Mouse (Mus musculus) erythroblast, embryonic 14.5 days (primary cell): Measurements from ENCODE around the gene Pnpla7. TPM values are rescaled to one million over a fixed set of nuclear protein-coding genes. Genes with fewer than 3 reads are reported as not detected.
A peak's percentile ranks its signal among the peaks of the same experiment; 100 is the strongest.

ENCODE experiments used
- H3K27me3 ChIP-seq: 2 replicates; pipeline ENCODE4 v1.6.1; 2012; ENCODE audit warnings: inconsistent platforms; ENCODE audit not compliant: control insufficient read depth
- H3K36me3 ChIP-seq: 2 replicates; pipeline ENCODE4 v1.6.1; 2012; ENCODE audit warnings: mild to moderate bottlenecking, inconsistent platforms; ENCODE audit not compliant: control insufficient read depth
- H3K4me1 ChIP-seq: 2 replicates; pipeline ENCODE4 v1.6.1; 2012; ENCODE audit warnings: inconsistent platforms; ENCODE audit not compliant: control insufficient read depth
- H3K4me3 ChIP-seq: replicated peaks from 2 replicates; pipeline ENCODE3; 2012; ENCODE audit warnings: moderate library complexity, mild to moderate bottlenecking, inconsistent platforms
- H3K9me3 ChIP-seq: 2 replicates; pipeline ENCODE4 v1.6.1; 2012; ENCODE audit warnings: low read length, inconsistent platforms, mixed read lengths; ENCODE audit not compliant: control insufficient read depth
- GATA1 ChIP-seq: IDR thresholded peaks from 2 replicates; pipeline ENCODE4 v1.6.1; 2012; ENCODE audit warnings: low read length, inconsistent platforms, mixed read lengths
- TAL1 ChIP-seq: IDR thresholded peaks from 3 replicates; pipeline ENCODE4 v1.6.1; 2012; ENCODE audit warnings: low read length, inconsistent platforms, mixed read lengths
- polyA plus RNA-seq: library from polyadenylated mRNA; stranded (reverse); fragments of >175 nt; gene quantifications from 2 replicates; pipeline ENCODE4 v1.2.3, GENCODE M21; 2012

Gene Pnpla7
- polyA plus RNA-seq, 1 experiment: 0.80 TPM

DNA sequence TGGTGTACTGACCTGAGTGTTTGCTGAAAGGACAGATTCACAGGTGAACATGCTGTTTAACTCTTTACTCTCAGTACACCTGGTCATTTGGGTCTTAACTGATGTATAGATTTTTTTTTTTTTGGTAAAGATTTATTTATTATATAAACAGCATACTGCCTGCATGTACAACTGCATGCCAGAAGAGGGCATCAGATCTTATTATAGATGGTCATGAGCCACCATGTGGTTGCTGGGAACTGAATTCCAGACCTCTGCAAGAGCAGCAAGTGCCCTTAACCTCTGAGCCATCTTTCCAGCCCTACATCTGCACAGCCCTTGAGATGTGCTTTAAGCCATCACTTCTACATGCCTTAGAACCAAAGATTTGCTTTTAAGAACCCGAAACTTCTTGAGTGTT, 46.8 kb downstream of the Pnpla7 start:
- Histone ChIP-seq H3K36me3 (peaks cover 79% of the 10 kb centered on the region), H3K4me3 (no peak overlapping the region), H3K27me3 (no peaks in the 10 kb centered on the region), H3K9me3 (no peaks in the 10 kb centered on the region), H3K4me1 (peaks cover 12% of the 10 kb centered on the region)
- TF ChIP-seq GATA1 (no peak), TAL1 (no peak)

DNA sequence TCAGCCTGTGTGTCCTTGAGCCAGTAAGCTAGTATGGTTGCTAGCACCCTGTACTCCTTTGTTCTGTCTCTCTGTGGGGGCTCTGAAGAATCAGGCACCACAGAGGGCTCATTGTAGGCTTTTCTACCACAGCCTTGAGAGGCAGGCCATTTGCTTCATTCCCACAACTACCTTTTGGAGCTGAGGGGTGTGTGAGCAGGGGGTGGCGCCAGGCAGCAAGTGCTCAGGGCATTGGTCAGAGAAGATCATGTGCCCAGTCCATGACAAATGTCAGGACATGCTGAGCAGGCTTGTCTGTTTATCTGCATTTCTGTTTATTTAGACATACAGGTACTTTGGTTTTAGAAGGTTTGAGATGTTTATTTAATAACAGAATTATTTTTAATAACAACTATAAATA, 49.3 kb downstream of the Pnpla7 start:
- Histone ChIP-seq H3K9me3 (no peaks in the 10 kb centered on the region), H3K36me3 (peaks cover 77% of the 10 kb centered on the region), H3K4me1 (peaks cover 15% of the 10 kb centered on the region), H3K4me3 (no peak overlapping the region), H3K27me3 (no peaks in the 10 kb centered on the region)
- TF ChIP-seq GATA1 (no peak), TAL1 (no peak)

DNA sequence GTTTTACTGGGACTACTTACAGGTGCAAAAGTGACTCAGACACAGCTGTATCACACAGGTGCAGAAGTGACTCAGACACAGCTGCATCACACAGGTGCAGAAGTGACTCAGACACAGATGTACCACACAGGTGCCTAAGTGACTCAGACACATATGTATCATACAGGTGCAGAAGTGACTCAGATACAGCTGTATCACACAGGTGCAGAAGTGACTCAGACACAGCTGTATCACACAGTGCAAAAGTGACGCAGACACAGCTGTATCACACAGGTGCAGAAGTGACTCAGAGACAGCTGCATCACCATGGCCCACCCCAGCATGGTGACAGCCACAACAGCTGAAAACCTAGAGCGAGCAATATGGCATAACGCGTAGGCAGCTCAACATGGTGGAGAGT, 59.2 kb downstream of the Pnpla7 start:
- peaks cover 74% of the 10 kb centered on the region for H3K36me3 ChIP-seq
- no peaks in the 10 kb centered on the region for H3K4me1 ChIP-seq
- H3K27me3 ChIP-seq: no peaks in the 10 kb centered on the region
- H3K4me3 ChIP-seq: no peak overlapping the region
- no peaks in the 10 kb centered on the region for H3K9me3 ChIP-seq
- TF ChIP-seq TAL1 (no peak), GATA1 (no peak)

GRCm38 (mm10) chr2:25040089-25040488, 64.3 kb downstream of the Pnpla7 start:
- TF ChIP-seq GATA1: no peak
- TF ChIP-seq TAL1: no peak
- Histone ChIP-seq H3K27me3 (no peaks in the 10 kb centered on the region), H3K4me3 (no peak overlapping the region), H3K4me1 (no peaks in the 10 kb centered on the region), H3K36me3 (peaks cover 83% of the 10 kb centered on the region), H3K9me3 (no peaks in the 10 kb centered on the region)

GRCm38 (mm10) chr2:25050921-25051320, 75.1 kb downstream of the Pnpla7 start:
- Histone ChIP-seq H3K4me3 (no peak overlapping the region), H3K27me3 (no peaks in the 10 kb centered on the region), H3K9me3 (no peaks in the 10 kb centered on the region), H3K36me3 (peaks cover 74% of the 10 kb centered on the region), H3K4me1 (peaks cover 26% of the 10 kb centered on the region)
- no peak for TF ChIP-seq TAL1
- no peak for TF ChIP-seq GATA1

- peaks cover 30% of the 10 kb centered on the region for H3K4me1 ChIP-seq
- TF ChIP-seq GATA1: no peak
- no peak for TF ChIP-seq TAL1
- H3K4me3 ChIP-seq: no peak overlapping the region
- H3K27me3 ChIP-seq: no peaks in the 10 kb centered on the region
- H3K36me3 ChIP-seq: peaks cover 74% of the 10 kb centered on the region
- H3K9me3 ChIP-seq: no peaks in the 10 kb centered on the region
Observed at GRCm38 (mm10) chr2:25051450-25051849, 75.6 kb downstream of the Pnpla7 start.

DNA sequence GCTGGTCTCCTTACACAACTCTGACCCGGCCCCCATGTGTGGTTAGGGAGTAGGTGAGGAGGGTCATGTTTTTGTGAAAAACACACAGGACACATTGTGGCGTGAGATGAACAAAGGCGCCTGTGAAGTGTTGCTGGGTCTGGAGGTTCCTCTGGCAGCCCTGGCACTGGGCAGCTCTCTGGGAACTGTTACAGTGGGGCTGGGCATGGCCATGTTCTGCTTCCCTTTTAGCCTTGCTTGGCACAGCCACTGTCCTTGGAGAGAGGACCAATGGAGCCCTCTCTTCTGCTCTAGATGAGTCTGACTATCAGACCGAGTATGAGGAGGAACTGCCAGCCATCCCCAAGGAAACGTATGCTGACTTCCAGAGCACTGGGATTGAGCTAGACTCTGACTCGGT, 77.3 kb downstream of the Pnpla7 start:
- no peak for TF ChIP-seq GATA1
- Histone ChIP-seq H3K36me3 (peaks cover 69% of the 10 kb centered on the region), H3K27me3 (no peaks in the 10 kb centered on the region), H3K4me1 (peaks cover 39% of the 10 kb centered on the region), H3K9me3 (no peaks in the 10 kb centered on the region), H3K4me3 (no peak overlapping the region)

DNA sequence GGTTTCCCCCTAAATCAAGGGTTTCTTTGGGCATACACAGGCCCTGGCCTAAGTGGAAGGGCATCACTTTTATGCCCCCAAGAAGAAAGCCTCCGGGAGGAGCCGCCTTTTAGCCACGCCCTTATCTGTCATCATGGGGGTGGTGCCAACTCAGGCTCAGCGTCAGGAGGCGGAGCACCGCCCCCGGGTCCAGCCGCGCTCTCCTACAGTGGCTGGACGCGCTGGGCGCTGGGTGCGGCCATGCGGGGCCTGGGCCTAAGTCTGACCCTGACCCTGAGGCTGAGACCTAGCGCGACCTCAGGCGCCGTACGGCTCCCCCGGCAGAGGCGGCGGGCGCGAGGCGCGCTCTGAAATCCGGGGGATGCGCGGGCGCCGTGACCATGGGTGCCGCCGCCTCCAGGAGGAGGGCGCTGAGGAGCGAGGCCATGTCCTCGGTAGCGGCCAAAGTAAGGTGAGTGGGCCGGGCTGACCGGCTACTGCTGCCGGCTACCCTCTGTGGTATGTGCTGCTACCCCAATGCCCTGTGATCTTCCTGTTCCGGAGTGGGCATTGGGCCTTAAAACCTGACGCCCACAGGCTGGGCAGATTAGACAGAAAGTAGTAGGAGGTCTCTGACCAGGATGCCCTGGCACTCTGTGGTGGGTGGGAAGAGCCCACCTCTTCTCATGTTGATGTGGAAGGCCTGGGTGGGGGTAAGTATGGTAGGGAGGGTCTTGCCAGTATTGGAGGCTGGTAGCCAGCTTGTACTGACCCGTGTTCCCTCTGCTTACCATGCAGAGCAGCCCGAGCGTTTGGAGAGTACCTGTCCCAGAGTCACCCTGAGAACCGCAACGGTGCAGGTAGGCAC, 78.6 kb downstream of the Pnpla7 start, which contains the start of gene Nsmf:
Nsmf (plus strand) TSS at position 135 of the 847 bp plus-strand sequence.
- H3K36me3 ChIP-seq: peaks cover 60% of the 10 kb centered on the region
- peaks cover 45% of the 10 kb centered on the region for H3K4me1 ChIP-seq
- H3K9me3 ChIP-seq: no peaks in the 10 kb centered on the region
- no peaks in the 10 kb centered on the region for H3K27me3 ChIP-seq
- peak within 1 kb of the TSS; percentile 74 for H3K4me3 ChIP-seq
- no peak for TF ChIP-seq TAL1
- TF ChIP-seq GATA1: no peak

DNA sequence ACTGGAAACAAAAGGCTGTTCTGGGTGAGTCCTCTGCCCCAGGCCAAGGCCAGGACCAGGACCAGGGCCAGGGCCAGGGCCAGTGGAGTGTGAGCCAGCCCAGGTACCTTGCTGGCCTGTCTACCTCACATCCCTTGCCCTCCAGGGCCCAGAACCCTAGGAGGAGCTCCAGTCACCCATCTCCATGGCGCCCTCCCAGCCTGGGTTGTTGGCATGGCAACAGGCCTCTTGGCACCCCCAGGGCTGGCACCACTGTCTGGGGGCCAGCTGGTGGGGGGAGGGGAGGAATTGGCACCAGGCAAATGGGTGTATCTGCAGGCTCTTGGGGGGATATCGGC, 79.2 kb downstream of the Pnpla7 start:
- Histone ChIP-seq H3K4me1 (peaks cover 46% of the 10 kb centered on the region), H3K9me3 (no peaks in the 10 kb centered on the region), H3K4me3 (peak overlapping the region; percentile 74), H3K36me3 (peaks cover 54% of the 10 kb centered on the region), H3K27me3 (no peaks in the 10 kb centered on the region)
- TF ChIP-seq TAL1 (no peak), GATA1 (no peak)
